In the genomic region with DNA sequence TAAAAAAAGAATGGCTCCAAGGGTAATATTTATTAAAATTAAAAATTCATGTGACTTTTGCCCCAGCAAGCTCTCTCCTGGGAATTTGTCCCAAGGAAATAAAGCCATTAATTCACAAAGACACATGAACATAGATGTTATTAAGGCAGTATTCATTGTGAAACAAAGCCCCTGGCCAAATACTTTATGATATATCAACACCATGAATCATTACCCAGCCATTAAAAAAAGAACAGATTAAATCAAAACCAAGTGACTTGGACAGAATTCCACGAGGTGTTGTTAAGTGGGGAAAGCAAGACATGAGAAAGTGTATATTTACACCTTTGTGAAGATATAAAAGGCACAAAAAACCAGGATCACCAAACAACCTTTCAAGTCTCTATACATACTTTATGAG, we compare ENCODE assay signal across 25 mouse cellular contexts. TPM values are rescaled to one million over a fixed set of nuclear protein-coding genes. Genes with fewer than 3 reads are reported as not detected.
DNase-seq lines count a peak whose midpoint lies in the region; ATAC-seq lines count a peak whose summit lies in the region.
"Had no signal": no experiment of that assay in that cellular context is flagged by ENCODE, and none has a peak within 500 bp of the region (broad histone marks: within the 10 kb centered on the region; RNA-seq: fewer than 3 reads in every experiment).

No protein-coding gene starts in this region.

- no peak for ATAC-seq in hindbrain, embryonic 14.5 days (ENCODE audit: low FRiP score)
- ATAC-seq in hindbrain, embryonic 11.5 days (ENCODE audit: low FRiP score) = no peak
- ATAC-seq in neural tube, embryonic 13.5 days (ENCODE audit: low read depth) = no peak
- ATAC-seq in neural tube, embryonic 15.5 days (ENCODE audit: low FRiP score) = no peak
- ATAC-seq: forebrain, embryonic 15.5 days; inflammation-experienced regulatory T-cells, adult 6 months; intestine, embryonic 16.5 days had no signal

- no peaks in the 10 kb centered on the region for H3K27me3 ChIP-seq in hindbrain, embryonic 14.5 days (ENCODE audit: control insufficient read depth, insufficient read depth, low read length)
- H3K27me3 ChIP-seq in hindbrain, embryonic 11.5 days (ENCODE audit: control insufficient read depth, insufficient read depth, low read length) = no peaks in the 10 kb centered on the region
- H3K27me3 ChIP-seq in neural tube, embryonic 13.5 days = no peaks in the 10 kb centered on the region
- no peaks in the 10 kb centered on the region for H3K27me3 ChIP-seq in neural tube, embryonic 15.5 days (replicated peaks)
- H3K27me3 ChIP-seq: CH12.LX; embryonic facial prominence, embryonic 12.5 days; embryonic facial prominence, embryonic 15.5 days; forebrain, embryonic 12.5 days; forebrain, embryonic 15.5 days; hindbrain, embryonic 15.5 days had no signal

- no peaks in the 10 kb centered on the region for H3K4me1 ChIP-seq in hindbrain, embryonic 14.5 days (replicated peaks; ENCODE audit: control insufficient read depth, insufficient read depth, low read length)
- H3K4me1 ChIP-seq in hindbrain, embryonic 11.5 days (replicated peaks; ENCODE audit: control insufficient read depth, insufficient read depth, low read length) = no peaks in the 10 kb centered on the region
- peaks cover 19% of the 10 kb centered on the region for H3K4me1 ChIP-seq in neural tube, embryonic 13.5 days (replicated peaks)
- peaks cover 9% of the 10 kb centered on the region; the same call in 1 of the 2 replicates for H3K4me1 ChIP-seq in neural tube, embryonic 15.5 days
- H3K4me1 ChIP-seq: embryonic facial prominence, embryonic 12.5 days; embryonic facial prominence, embryonic 15.5 days; forebrain, embryonic 12.5 days; forebrain, embryonic 15.5 days; hindbrain, embryonic 15.5 days had no signal

- H3K4me2 ChIP-seq in hindbrain, embryonic 14.5 days (replicated peaks) = no peak overlapping the region
- H3K4me2 ChIP-seq in hindbrain, embryonic 11.5 days (replicated peaks; ENCODE audit: low read depth, low read length) = no peak overlapping the region
- no peak overlapping the region for H3K4me2 ChIP-seq in neural tube, embryonic 13.5 days
- H3K4me2 ChIP-seq in neural tube, embryonic 15.5 days = no peak overlapping the region
- H3K4me2 ChIP-seq: embryonic facial prominence, embryonic 12.5 days; embryonic facial prominence, embryonic 15.5 days; forebrain, embryonic 12.5 days; forebrain, embryonic 15.5 days; heart, embryonic 11.5 days; hindbrain, embryonic 15.5 days had no signal

- DNase-seq in hindbrain, embryonic 14.5 days (ENCODE audit: low spot score) = no peak
- no peak for DNase-seq in hindbrain, embryonic 11.5 days (ENCODE audit: low spot score)
- peak; percentile 54 for DNase-seq in hindlimb bud, embryonic 11.5 days (ENCODE audit: extremely low spot score, low read depth, low spot score)
- no peak for DNase-seq in frontal cortex, postnatal 14 days (ENCODE audit: low spot score in 2 of 2)
- DNase-seq: adrenal gland, adult 2 months; adrenal gland, postnatal 14 days; B cell, adult 2 months; cerebellum, adult 11 months; cerebellum, adult 2 months; cerebellum, adult 9-11 months; cerebellum, postnatal 25 days; gastrocnemius, postnatal 10 days; gastrocnemius, postnatal 36 days had no signal

- 62% methylated on average over 1 of the region's 1 CpGs for WGBS in hindbrain, embryonic 14.5 days
- WGBS in hindbrain, embryonic 11.5 days = 60% methylated on average over 1 of the region's 1 CpGs
- WGBS in neural tube, embryonic 13.5 days = 26% methylated on average over 1 of the region's 1 CpGs
- 27% methylated on average over 1 of the region's 1 CpGs for WGBS in neural tube, embryonic 15.5 days

- no peak overlapping the region for H3K4me3 ChIP-seq in hindbrain, embryonic 14.5 days (replicated peaks; ENCODE audit: low read length)
- H3K4me3 ChIP-seq in hindbrain, embryonic 11.5 days (ENCODE audit: low read depth, low read length) = no peak overlapping the region
- H3K4me3 ChIP-seq in neural tube, embryonic 13.5 days = no peak overlapping the region
- no peak overlapping the region for H3K4me3 ChIP-seq in neural tube, embryonic 15.5 days (replicated peaks)
- H3K4me3 ChIP-seq: embryonic facial prominence, embryonic 12.5 days; embryonic facial prominence, embryonic 15.5 days; forebrain, embryonic 12.5 days; forebrain, embryonic 15.5 days; hindbrain, embryonic 15.5 days had no signal

- H3K9ac ChIP-seq in hindbrain, embryonic 14.5 days = no peak overlapping the region
- no peak overlapping the region for H3K9ac ChIP-seq in hindbrain, embryonic 11.5 days (ENCODE audit: low read depth, low read length)
- no peak overlapping the region for H3K9ac ChIP-seq in neural tube, embryonic 13.5 days
- no peak overlapping the region for H3K9ac ChIP-seq in neural tube, embryonic 15.5 days (replicated peaks)
- H3K9ac ChIP-seq: embryonic facial prominence, embryonic 12.5 days; embryonic facial prominence, embryonic 15.5 days; forebrain, embryonic 12.5 days; forebrain, embryonic 15.5 days; hindbrain, embryonic 15.5 days had no signal

- H3K9me3 ChIP-seq in hindbrain, embryonic 14.5 days (ENCODE audit: control insufficient read depth, low read length) = no peaks in the 10 kb centered on the region
- H3K9me3 ChIP-seq in hindbrain, embryonic 11.5 days (ENCODE audit: control insufficient read depth, low read length) = no peaks in the 10 kb centered on the region
- no peaks in the 10 kb centered on the region for H3K9me3 ChIP-seq in neural tube, embryonic 13.5 days
- no peaks in the 10 kb centered on the region for H3K9me3 ChIP-seq in neural tube, embryonic 15.5 days (replicated peaks)
- H3K9me3 ChIP-seq: embryonic facial prominence, embryonic 12.5 days; embryonic facial prominence, embryonic 15.5 days; forebrain, embryonic 12.5 days; forebrain, embryonic 15.5 days; G1E; hindbrain, embryonic 15.5 days had no signal

- H3K36me3 ChIP-seq in hindbrain, embryonic 14.5 days (replicated peaks; ENCODE audit: control insufficient read depth, insufficient read depth) = no peaks in the 10 kb centered on the region
- no peaks in the 10 kb centered on the region for H3K36me3 ChIP-seq in hindbrain, embryonic 11.5 days (ENCODE audit: control insufficient read depth, insufficient read depth, low read length)
- no peaks in the 10 kb centered on the region for H3K36me3 ChIP-seq in neural tube, embryonic 13.5 days
- no peaks in the 10 kb centered on the region for H3K36me3 ChIP-seq in neural tube, embryonic 15.5 days
- H3K36me3 ChIP-seq: embryonic facial prominence, embryonic 12.5 days; embryonic facial prominence, embryonic 15.5 days; forebrain, embryonic 12.5 days; forebrain, embryonic 15.5 days; G1E; hindbrain, embryonic 15.5 days had no signal

- H3K27ac ChIP-seq in hindbrain, embryonic 14.5 days = 0 out of 2 replicates have a peak overlapping the region, but pooled peaks have one; percentile 4
- H3K27ac ChIP-seq in hindbrain, embryonic 11.5 days (ENCODE audit: low read depth, low read length) = no peak overlapping the region
- peak overlapping the region; percentile 74 for H3K27ac ChIP-seq in neural tube, embryonic 13.5 days (replicated peaks)
- H3K27ac ChIP-seq in neural tube, embryonic 15.5 days (replicated peaks) = no peak overlapping the region
- H3K27ac ChIP-seq: embryonic facial prominence, embryonic 12.5 days; embryonic facial prominence, embryonic 15.5 days; forebrain, embryonic 12.5 days; forebrain, embryonic 15.5 days; hindbrain, embryonic 15.5 days had no signal

RNA-seq across cellular contexts. Expression of a gene that starts 43.3 kb away (rescaled TPM):
- 13.4 and 14.0 TPM in 2 replicates for polyA plus RNA-seq in hindbrain, embryonic 14.5 days (2014; fragmentation: Nextera tagmentation; extraction: Ambion mirVana)
- polyA plus RNA-seq in hindbrain, embryonic 11.5 days (2014; fragmentation: Nextera tagmentation; extraction: Ambion mirVana) = 15.1 and 20.4 TPM in 2 replicates
- 12.2 and 12.5 TPM in 2 replicates for polyA plus RNA-seq in neural tube, embryonic 13.5 days (2015; fragmentation: Nextera tagmentation; extraction: Ambion mirVana)
- polyA plus RNA-seq in neural tube, embryonic 15.5 days (2015; fragmentation: Nextera tagmentation; extraction: Ambion mirVana) = 9.5 and 10.0 TPM in 2 replicates

RNA-seq across cellular contexts. Expression of a gene that starts 43.5 kb away (rescaled TPM):
- 11.1 and 11.9 TPM in 2 replicates for polyA plus RNA-seq in hindbrain, embryonic 14.5 days (2014; fragmentation: Nextera tagmentation; extraction: Ambion mirVana)
- polyA plus RNA-seq in hindbrain, embryonic 11.5 days (2014; fragmentation: Nextera tagmentation; extraction: Ambion mirVana) = 17.1 and 18.4 TPM in 2 replicates
- polyA plus RNA-seq in neural tube, embryonic 13.5 days (2015; fragmentation: Nextera tagmentation; extraction: Ambion mirVana) = 13.3 and 14.3 TPM in 2 replicates
- polyA plus RNA-seq in neural tube, embryonic 15.5 days (2015; fragmentation: Nextera tagmentation; extraction: Ambion mirVana) = 12.1 and 14.1 TPM in 2 replicates

RNA-seq across cellular contexts. Expression of a gene that starts 56.6 kb away (rescaled TPM):
- 39.5 and 41.8 TPM in 2 replicates for polyA plus RNA-seq in hindbrain, embryonic 14.5 days (2014; fragmentation: Nextera tagmentation; extraction: Ambion mirVana)
- polyA plus RNA-seq in hindbrain, embryonic 11.5 days (2014; fragmentation: Nextera tagmentation; extraction: Ambion mirVana) = 52.1 and 59.0 TPM in 2 replicates
- polyA plus RNA-seq in neural tube, embryonic 13.5 days (2015; fragmentation: Nextera tagmentation; extraction: Ambion mirVana) = 40.1 and 43.1 TPM in 2 replicates
- 37.1 and 37.4 TPM in 2 replicates for polyA plus RNA-seq in neural tube, embryonic 15.5 days (2015; fragmentation: Nextera tagmentation; extraction: Ambion mirVana)

Comparison
In these comparisons a context has a peak if more than half of its experiments do, and no peak if none do; other contexts are left out.
1. H3K27ac ChIP-seq: peak in hindbrain, embryonic 14.5 days (single experiment) and neural tube, embryonic 13.5 days (single experiment); none in hindbrain, embryonic 11.5 days (single experiment) and neural tube, embryonic 15.5 days (single experiment).